Mouse (Mus musculus) thymus, adult 18-20 months (tissue): ENCODE results near the gene Rpgr.

Experiments
- DNase-seq, 2 experiments: peaks; one replicate each; pipeline ENCODE4 v3.0.0; 2022; ENCODE audit warnings: mixed read lengths in 2 of 2

Gene Rpgr

DNA sequence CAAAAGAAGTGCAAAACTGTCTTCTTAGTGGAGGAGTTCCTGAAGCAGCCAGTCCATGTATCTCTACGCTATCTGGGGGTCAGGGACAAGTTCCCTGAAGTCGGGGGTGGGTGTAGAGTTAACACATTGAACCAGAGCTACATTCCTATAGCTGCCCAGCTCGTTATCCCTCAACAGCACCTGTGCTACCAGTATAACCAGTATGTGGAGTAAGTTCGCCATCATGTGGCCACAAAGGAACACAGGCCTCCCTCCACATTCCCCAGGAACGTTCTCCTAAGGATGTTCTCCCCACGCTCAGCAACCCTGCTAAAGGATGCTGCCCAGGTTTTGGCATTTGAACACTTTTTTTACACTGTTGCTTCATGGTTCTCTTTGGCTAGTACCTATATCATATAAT, 146.0 kb downstream of the Rpgr start:
- DNase-seq: no peak

DNA sequence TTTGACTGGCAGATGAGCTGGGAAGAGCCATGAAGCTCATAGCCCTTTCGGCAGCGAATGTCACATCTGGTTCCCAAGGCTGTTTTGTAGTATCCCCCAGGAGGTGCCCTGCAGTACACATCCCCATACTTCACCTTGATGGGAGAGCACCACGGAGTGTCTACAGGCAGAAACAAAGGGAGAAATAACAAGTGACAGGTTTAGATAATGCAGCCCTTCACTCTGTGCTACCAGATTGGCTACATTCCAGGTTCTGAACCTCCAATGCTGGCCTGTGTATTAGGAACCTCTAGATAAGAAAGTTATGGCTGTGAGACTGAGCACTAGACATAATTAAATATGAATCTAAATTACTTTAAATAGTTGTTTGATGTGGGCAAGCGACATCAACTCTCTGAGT, 147.3 kb downstream of the Rpgr start:
- no peak for DNase-seq

DNA sequence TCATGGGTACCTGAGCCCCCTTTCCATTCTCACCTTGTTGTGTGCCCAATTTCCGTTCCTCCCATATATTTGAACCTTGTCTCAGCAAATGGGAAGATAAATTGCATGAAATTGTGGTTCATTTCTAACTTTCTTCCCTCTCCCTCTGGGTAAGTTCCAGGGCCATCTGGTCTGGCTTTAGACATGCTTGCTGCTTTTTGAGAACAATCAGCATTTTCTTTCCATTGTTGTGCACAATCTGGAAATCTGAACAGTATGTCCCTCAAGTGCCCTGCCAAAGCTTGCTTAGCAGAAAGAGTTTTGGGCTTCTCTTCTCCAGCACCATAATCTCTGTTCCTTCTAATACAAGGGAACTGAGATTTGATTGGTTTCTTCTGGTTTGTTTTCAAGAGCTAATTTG, 152.9 kb downstream of the Rpgr start:
- DNase-seq: no peak

DNA sequence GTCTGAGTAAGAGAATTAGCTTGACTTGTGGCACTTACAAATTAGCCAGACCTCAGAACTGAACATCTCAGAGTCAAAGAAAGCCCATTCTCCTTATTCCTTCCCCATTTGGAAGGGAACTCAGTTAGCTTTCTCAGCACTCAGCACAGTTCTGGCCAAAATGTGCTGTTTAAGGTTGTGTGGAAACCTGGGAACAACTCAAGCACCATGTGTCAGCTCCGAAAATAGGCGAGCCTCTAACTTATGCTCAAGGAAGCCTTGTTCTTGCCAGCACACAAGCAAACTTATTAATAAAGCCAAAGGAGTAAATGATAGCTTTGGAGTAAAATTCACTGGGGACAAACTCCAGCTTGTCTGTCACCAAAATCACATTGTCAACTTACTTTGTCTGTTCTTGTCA, 153.4 kb downstream of the Rpgr start:
- no peak for DNase-seq

DNA sequence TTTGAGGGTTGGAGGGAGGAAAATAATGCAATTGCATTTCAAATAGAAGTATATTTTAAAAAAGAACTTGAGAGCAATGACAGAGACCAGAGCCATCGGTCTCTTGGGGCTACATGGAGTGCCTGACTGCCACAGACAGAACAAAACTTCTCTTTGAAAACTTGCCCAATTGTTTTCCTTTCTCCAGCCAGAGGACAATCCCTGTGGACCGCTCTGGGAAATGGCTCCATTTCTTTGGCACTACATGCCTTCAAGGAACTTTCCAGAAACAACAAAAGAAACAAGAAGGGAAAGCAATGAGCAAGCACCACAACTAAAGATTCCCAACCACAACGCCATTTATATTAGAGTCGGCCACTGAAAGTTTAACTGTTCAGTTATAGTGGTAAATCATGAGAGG, 154.5 kb downstream of the Rpgr start:
- no peak for DNase-seq

DNA sequence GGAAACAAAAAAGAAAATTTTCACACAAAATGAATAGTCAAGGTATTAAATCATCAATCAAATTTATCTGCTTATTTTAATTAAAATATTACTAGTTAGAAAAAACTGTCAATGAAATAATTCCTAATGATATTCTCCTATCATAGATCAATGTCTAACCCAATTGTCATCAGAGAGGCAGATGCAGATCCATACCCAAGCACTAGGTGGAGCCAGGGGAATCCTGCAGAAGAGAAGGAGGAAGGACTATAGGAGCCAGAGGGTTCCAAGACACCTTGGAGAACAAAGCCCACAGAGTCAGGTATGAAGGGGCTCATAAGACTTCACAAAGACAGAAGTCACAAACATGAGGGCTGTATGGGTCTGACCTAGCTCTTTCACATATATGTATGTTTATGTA, 182.1 kb downstream of the Rpgr start:
- DNase-seq: no peak
